Mouse (Mus musculus): Measurements from ENCODE around the gene Pex11b.
"Not testable (repeated sequence)": the region's sequence is repeated elsewhere in the genome, so short reads cannot be mapped to it uniquely, and the experiment has no call there.

Gene Pex11b

DNA sequence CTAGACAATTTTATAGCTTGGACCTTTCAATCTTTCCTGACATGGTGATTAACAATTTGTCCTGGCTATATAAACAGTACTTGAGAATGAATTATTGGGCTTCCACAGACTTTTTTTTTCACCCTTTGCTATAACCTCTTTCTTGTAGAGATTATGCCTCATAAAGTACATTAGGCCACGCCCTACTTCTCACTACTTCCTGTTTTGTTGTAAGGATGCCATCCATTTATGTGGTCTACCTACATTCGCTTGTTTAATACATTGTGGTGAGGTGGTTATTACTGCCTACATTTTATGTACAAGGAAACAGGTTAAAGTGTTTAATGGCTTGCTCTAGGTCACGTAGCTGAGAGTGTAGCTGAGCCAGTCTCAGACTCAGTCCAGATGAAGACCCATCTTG lies 40.0 kb downstream of the Pex11b start:
- DNase-seq (ENCODE audit: low spot score): no peak

DNA sequence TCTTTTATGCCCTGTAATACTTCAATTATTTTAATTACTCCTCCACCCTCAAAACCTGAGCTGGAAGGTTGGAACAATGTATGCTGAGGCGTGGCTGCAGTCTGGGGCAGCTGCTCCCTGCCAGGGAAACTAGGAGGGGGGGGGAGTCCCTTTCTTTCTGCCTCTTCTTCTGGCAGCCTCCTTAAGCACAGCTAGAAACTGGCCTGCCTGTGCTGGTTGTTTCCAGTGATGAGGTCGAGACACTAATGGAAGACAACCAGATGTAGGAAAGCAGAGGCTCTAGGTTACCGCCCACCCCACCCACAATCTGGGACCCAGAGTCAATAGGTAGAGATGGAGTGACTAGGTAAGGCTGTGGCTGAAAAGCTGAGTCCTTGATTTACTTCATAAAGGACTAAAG lies 40.5 kb downstream of the Pex11b start:
- DNase-seq (ENCODE audit: low spot score): no peak

DNA sequence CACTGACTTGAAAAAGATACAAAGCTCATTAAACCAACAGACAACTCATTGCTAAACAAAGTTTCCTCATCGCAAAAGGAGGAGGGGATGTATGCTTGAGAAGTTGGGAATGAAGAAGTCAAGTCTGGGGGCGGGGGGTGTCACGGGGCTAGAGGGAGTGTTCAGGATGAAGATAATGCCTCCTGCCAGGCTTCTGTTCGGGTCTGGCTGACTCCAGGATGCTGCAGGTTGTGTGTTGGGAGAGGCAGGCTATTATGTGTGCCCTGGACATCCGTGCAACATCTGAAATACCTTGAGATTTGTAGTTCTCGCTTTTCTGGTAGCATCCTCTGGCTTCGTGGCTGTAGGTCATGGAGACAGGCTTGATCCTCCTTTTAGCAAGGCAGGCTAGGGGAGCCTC lies 43.3 kb downstream of the Pex11b start:
- no peak for DNase-seq (ENCODE audit: low spot score)

DNA sequence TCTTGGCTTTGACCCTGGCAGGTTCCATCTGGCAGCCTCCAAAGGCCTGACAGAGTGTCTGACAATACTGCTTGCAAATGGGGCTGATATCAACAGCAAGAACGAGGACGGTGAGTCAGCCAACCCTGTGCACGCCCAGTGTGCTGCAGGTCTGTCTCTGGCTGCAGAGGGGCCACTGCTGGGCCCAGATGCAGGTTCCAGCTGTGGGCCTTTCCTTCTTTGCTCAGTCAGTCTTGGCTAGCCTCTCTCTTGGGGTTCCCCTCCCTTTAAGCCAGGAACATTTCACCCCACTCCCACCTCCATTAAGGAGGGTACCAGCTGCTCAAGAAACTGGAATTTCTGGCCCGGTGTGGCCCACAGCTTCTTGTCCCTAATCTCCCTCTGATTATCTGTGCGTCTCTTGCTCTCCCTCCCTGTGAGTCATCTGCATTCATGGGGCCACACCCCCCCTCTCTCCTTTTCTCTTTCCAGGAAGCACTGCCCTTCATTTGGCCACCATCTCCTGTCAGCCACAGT lies 44.0 kb downstream of the Pex11b start:
- no peak for DNase-seq (ENCODE audit: low spot score)

DNA sequence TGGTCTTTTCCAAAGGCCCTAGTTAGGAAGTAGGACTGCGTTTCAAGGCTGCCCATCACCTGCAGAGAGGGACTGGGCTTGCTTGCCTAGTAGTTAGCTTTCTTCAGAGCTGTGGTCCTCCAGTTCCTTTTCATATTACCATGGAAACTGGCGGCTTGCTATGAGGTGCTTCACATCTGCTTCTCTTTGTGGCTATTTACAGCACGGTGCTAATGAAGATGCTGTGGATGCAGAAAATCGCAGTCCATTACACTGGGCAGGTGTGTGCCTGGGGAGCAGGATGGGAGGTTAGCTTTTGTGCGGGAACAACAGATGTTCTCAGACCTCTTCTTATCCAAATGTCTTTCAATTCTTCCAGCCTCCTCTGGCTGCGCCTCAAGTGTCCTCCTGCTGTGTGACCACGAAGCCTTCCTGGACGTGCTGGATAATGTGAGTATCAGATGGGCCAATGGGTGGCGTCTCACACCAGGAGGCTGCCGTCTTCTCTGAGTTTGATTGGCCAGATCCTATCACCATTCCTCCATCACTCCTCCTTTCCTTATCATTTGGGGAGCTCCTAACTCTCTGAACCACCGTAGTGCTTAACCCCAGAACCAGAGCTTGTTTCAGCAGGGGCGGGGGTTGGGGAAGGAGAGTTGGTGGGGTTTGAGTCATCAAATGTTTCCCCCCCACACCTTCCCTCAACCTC lies 45.2 kb downstream of the Pex11b start:
- DNase-seq (ENCODE audit: low spot score): no peak

DNA sequence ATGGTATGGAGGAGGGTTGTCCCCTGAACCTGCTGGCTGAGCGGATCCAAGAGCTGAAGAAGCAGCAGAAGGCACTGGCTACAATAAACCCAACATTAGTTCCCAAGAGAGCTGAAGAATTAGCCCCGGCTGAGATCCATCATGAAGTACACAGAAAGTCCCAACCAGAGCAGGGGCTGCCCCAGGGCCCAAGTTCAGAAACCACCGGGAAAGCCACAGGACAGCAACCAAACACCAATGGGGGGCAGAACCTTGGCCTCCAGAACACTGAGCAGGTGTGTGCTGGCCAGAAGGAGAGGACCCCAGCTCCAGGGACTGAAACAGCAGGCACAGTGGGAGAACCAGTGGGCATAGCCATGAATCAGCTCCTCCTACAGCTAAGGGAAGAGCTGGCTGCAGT lies 48.3 kb downstream of the Pex11b start:
- no peak for DNase-seq (ENCODE audit: low spot score)

DNA sequence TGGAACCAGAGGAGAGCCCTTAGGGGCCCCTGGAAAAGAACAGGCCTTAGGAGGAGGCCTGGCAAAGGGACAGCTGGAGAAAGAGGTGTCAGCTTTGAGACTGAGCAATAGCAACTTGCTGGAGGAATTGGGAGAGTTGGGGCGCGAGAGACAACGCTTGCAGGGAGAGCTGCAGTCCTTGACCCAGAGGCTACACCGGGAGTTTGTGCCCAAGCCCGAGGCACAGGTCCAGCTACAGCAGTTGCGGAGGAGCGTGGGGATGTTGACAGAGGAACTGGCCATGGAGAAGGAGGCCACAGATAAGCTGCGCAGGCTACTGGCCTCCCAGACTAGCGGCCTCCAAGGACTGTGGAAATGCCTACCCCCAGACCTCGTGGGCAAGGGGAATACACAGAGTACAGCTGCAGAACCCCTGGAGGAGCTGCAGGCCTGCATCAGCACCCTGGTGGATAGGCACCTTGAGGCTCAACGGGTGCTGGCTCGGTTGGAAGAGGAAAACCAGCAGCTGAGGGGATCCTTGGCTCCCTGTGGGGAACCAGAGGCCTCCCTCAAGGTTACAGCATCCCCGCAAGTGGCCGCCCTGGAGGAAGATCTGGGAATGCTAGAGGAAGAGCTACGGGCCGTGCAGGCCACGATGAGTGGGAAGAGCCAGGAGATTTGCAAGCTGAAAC lies 49.1 kb downstream of the Pex11b start:
- no peak for DNase-seq (ENCODE audit: low spot score)

DNA sequence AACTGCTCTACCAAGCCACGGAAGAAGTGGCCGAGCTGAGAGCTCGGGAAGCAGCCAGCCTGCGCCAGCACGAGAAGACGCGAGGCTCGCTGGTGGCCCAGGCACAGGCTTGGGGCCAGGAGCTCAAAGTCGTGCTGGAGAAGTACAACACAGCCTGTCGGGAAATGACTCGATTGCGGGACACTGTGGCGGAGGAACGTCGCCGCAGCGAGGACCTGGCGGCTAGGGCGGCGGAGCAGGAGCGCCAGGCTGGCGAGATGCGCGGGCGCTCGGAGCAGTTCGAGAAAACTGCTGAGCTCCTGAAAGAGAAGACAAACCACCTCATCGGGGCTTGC lies 49.6 kb downstream of the Pex11b start:
- DNase-seq (ENCODE audit: low spot score): no peak

DNA sequence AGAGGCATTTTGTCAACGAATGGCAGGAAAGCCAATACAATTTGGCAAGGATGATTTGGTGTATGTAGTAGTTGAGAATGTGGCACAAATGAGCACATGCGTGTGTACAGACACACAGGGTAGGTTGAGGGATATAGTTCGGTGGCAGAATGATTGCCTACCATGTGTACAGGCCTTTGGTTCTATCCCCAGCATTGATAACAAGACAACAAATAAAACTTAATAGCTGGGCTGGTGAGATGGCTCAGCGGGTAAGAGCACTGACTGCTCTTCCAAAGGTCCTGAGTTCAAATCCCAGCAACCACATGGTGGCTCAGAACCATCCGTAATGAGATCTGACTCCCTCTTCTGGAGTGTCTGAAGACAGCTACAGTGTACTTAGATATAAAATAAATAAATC lies 50.9 kb downstream of the Pex11b start:
- not testable (repeated sequence) for DNase-seq (ENCODE audit: low spot score)

DNA sequence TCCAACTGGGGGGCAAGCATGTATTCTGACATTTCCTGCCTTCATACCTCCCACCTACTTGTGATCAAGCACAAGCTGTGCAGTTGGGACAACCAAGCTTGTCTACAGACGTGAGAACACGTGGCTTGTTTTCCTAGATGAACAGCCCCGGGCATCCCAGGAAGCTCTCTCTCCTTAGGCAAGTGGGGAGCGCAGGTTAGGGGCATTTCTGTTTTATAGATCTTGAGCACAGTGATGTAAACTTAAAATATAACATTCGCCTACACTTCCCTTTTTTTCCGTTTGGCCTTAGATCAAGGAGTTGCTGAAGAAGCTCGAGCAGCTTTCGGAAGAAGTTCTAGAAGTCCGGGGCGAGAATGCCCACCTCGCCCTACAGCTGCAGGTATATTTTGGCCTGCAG lies 53.7 kb downstream of the Pex11b start:
- DNase-seq (ENCODE audit: low spot score): no peak

DNA sequence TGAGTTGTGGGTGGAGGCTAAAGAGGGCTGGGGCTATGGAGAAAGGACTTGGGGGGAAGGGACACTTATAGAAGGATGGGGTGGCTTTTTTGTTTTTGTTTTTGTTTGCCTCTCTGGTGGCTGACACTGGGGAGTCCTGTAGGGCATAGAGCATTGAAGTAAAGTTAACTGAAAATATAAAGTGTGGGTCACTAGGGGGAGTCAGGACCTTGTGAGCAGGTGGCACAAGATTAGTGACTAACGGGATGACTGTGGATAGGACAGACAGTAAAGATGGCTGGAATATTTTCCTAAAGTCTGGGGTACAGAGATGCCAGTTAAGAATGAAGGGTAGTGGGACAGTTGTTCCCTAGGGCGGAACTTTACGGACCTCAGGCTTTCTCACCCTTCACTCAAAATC lies 55.1 kb downstream of the Pex11b start:
- DNase-seq (ENCODE audit: low spot score): no peak

DNA sequence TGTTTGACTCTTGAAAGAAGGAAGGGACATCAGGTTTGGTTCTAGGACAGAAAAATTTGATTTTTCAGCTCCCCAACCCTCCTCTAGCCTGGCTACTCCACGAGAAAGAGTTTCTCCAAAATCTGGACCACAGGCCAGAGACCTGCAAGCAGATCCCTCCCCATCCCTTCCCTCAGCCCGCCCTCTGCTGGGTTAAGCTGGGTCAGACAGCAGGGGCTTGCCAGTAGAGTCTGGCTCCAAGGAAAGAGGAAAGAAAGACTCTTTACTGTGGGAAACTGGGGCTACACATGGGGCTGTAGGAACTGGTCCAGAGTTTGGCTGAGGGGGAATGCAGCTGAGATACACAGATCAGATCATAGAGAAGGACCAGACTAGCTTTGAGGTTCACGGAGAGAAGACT lies 57.3 kb downstream of the Pex11b start:
- no peak for DNase-seq (ENCODE audit: low spot score)

DNA sequence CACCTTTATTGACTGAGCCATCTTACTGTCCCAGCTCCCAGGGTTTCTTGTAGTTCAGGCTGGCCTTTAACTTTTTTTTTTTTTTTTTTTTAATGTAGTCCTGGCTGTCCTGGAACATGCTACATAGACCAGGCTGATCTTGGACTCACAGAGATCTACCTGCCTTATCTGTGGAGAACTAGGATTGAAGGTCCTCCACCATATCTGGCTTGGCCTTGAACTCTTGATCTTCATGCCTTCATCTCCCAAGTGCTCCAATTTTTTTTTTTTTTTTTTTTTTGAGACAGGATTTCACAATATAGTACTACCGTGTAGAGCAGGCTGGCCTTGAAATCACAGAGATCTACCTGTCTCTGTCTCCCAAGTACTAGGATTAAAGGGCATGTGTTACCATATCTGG lies 58.4 kb downstream of the Pex11b start:
- DNase-seq (ENCODE audit: low spot score): no peak

Measured in lung, postnatal 25 days (tissue).